Mouse (Mus musculus) ES-Bruce4 (cell line): ENCODE data around the gene Slc28a1. TPM values are rescaled to one million over a fixed set of nuclear protein-coding genes. Genes with fewer than 3 reads are reported as not detected.
A peak's percentile ranks its signal among the peaks of the same experiment; 100 is the strongest.

Source experiments
- H3K27ac ChIP-seq: 2 replicates; pipeline ENCODE4 v1.5.1; 2012; ENCODE audit warnings: low read length, inconsistent platforms; ENCODE audit not compliant: insufficient read depth
- H3K27me3 ChIP-seq: 2 replicates; pipeline ENCODE4 v1.6.1; 2012; ENCODE audit warnings: mild to moderate bottlenecking, low read length, inconsistent platforms; ENCODE audit not compliant: control insufficient read depth, poor library complexity, insufficient read depth, severe bottlenecking
- H3K36me3 ChIP-seq: 2 replicates; pipeline ENCODE4 v1.6.1; 2012; ENCODE audit warnings: inconsistent platforms, mild to moderate bottlenecking, low read length, moderate library complexity; ENCODE audit not compliant: control insufficient read depth, poor library complexity, insufficient read depth, severe bottlenecking
- H3K4me1 ChIP-seq: one replicate; pipeline ENCODE4 v1.8.1; 2011; ENCODE audit warnings: low read length; ENCODE audit not compliant: control insufficient read depth, insufficient read depth
- H3K4me3 ChIP-seq: 2 replicates; pipeline ENCODE4 v1.5.1; 2011; ENCODE audit warnings: low read depth, mild to moderate bottlenecking, low read length
- H3K9ac ChIP-seq: 2 replicates; pipeline ENCODE4 v1.6.1; 2012; ENCODE audit warnings: low read depth, mild to moderate bottlenecking, inconsistent platforms; ENCODE audit not compliant: poor library complexity, severe bottlenecking
- H3K9me3 ChIP-seq: replicated peaks from 2 replicates; pipeline ENCODE4 v1.6.1; 2012; ENCODE audit warnings: mild to moderate bottlenecking, low read length, inconsistent platforms; ENCODE audit not compliant: control insufficient read depth, poor library complexity, insufficient read depth, severe bottlenecking
- CTCF ChIP-seq: IDR thresholded peaks from one replicate; pipeline ENCODE4 v1.8.1; 2011; ENCODE audit warnings: low read depth, low read length
- EP300 ChIP-seq: IDR thresholded peaks from 2 replicates; pipeline ENCODE4 v1.6.1; 2011; ENCODE audit warnings: low read depth, low read length; ENCODE audit not compliant: insufficient read depth
- POLR2A ChIP-seq: IDR thresholded peaks from one replicate; pipeline ENCODE4 v1.8.1; 2011; ENCODE audit warnings: low read length; ENCODE audit not compliant: insufficient read depth
- polyA plus RNA-seq: library from polyadenylated mRNA; stranded (reverse); fragments of >200 nt; gene quantifications from 2 replicates; pipeline ENCODE4 v1.2.4, GENCODE M21; 2011; ENCODE audit warnings: low read depth; ENCODE audit not compliant: missing spikeins, insufficient read depth, insufficient read length

Gene Slc28a1
- polyA plus RNA-seq, 1 experiment = 4.7 TPM

- H3K36me3 ChIP-seq = no peaks in the 10 kb centered on the region
- H3K27ac ChIP-seq = no peak overlapping the region
- H3K4me3 ChIP-seq = no peak overlapping the region
- H3K9ac ChIP-seq = no peak overlapping the region
- TF ChIP-seq CTCF (no peak), POLR2A (no peak), EP300 (no peak)
- H3K27me3 ChIP-seq = no peaks in the 10 kb centered on the region
- H3K4me1 ChIP-seq = peaks cover 9% of the 10 kb centered on the region
- no peaks in the 10 kb centered on the region for H3K9me3 ChIP-seq
These were observed 18.3 kb downstream of the Slc28a1 start for GRCm38 (mm10) chr7:81132851-81133279.

GRCm38 (mm10) chr7:81133416-81133815 lies 18.8 kb downstream of the Slc28a1 start:
- Histone ChIP-seq H3K27ac (no peak overlapping the region), H3K4me1 (peaks cover 11% of the 10 kb centered on the region), H3K9me3 (no peaks in the 10 kb centered on the region), H3K27me3 (no peaks in the 10 kb centered on the region), H3K9ac (no peak overlapping the region), H3K36me3 (no peaks in the 10 kb centered on the region), H3K4me3 (no peak overlapping the region)
- TF ChIP-seq CTCF (no peak), POLR2A (no peak), EP300 (no peak)

- no peaks in the 10 kb centered on the region for H3K27me3 ChIP-seq
- H3K4me3 ChIP-seq = no peak overlapping the region
- peaks cover 11% of the 10 kb centered on the region for H3K4me1 ChIP-seq
- H3K9ac ChIP-seq = no peak overlapping the region
- no peaks in the 10 kb centered on the region for H3K36me3 ChIP-seq
- TF ChIP-seq CTCF = no peak
- no peaks in the 10 kb centered on the region for H3K9me3 ChIP-seq
- H3K27ac ChIP-seq = no peak overlapping the region
These were observed 19.3 kb downstream of the Slc28a1 start for GRCm38 (mm10) chr7:81133941-81134340.

- Histone ChIP-seq H3K4me3 (peak overlapping the region; percentile 18), H3K27ac (0 out of 2 replicates have a peak overlapping the region, but pooled peaks have one; percentile 3), H3K9ac (no peak overlapping the region), H3K27me3 (no peaks in the 10 kb centered on the region), H3K9me3 (no peaks in the 10 kb centered on the region), H3K36me3 (no peaks in the 10 kb centered on the region), H3K4me1 (peaks cover 11% of the 10 kb centered on the region)
- TF ChIP-seq POLR2A (no peak), EP300 (no peak), CTCF (peak; percentile 14)
These were observed 20.0 kb downstream of the Slc28a1 start for GRCm38 (mm10) chr7:81134614-81135067.

- no peaks in the 10 kb centered on the region for H3K27me3 ChIP-seq
- no peaks in the 10 kb centered on the region for H3K9me3 ChIP-seq
- TF ChIP-seq EP300 (0 out of 2 replicates have a peak, but pooled peaks have one; percentile 57), POLR2A (no peak), CTCF (no peak)
- no peaks in the 10 kb centered on the region for H3K36me3 ChIP-seq
- peak overlapping the region; percentile 30 for H3K9ac ChIP-seq
- H3K4me3 ChIP-seq = peak overlapping the region; percentile 46
- H3K4me1 ChIP-seq = peaks cover 13% of the 10 kb centered on the region
- H3K27ac ChIP-seq = peak overlapping the region; percentile 61
These were observed 22.7 kb downstream of the Slc28a1 start for GRCm38 (mm10) chr7:81137292-81137691.

- Histone ChIP-seq H3K4me1 (peaks cover 7% of the 10 kb centered on the region), H3K27me3 (no peaks in the 10 kb centered on the region), H3K9ac (no peak overlapping the region), H3K4me3 (no peak overlapping the region), H3K36me3 (no peaks in the 10 kb centered on the region), H3K27ac (no peak overlapping the region), H3K9me3 (no peaks in the 10 kb centered on the region)
- no peak for TF ChIP-seq EP300
- no peak for TF ChIP-seq CTCF
- no peak for TF ChIP-seq POLR2A
These were observed 24.5 kb downstream of the Slc28a1 start for GRCm38 (mm10) chr7:81139100-81139499.
